Mouse (Mus musculus) CH12.LX (cell line): ENCODE results near the gene Clk3.

Experiments used
- EP300 ChIP-seq: IDR thresholded peaks from 2 replicates; pipeline ENCODE4 v1.6.1; 2011; ENCODE audit warnings: low read length, improper control_type of control experiment
- POLR2A ChIP-seq: IDR thresholded peaks from 2 replicates; pipeline ENCODE4 v1.6.1; 2011; ENCODE audit warnings: low read depth, mild to moderate bottlenecking, improper control_type of control experiment, low read length
- UBTF ChIP-seq: IDR thresholded peaks from 2 replicates; pipeline ENCODE4 v1.6.1; 2012; ENCODE audit warnings: low read depth, mild to moderate bottlenecking, inconsistent platforms, low read length, improper control_type of control experiment, moderate library complexity

- TF ChIP-seq EP300 = no peak
- no peak for TF ChIP-seq POLR2A
- no peak for TF ChIP-seq UBTF
Observed at GRCm38 (mm10) chr9:57757578-57757977, 8.1 kb downstream of the Clk3 start.
